Mouse (Mus musculus): ENCODE results near the gene Trim6. TPM values are rescaled to one million over a fixed set of nuclear protein-coding genes. Genes with fewer than 3 reads are reported as not detected.

The Trim6 gene
- polyA plus RNA-seq, 1 experiment from 2014 or later: 2.7 TPM

GRCm38 (mm10) chr7:104199822-104200221, 18.8 kb upstream of the Trim6 start:
- Histone ChIP-seq H3K4me2 (ENCODE audit: low read depth, low read length, severe bottlenecking) (no peak overlapping the region), H3K4me1 (replicated peaks; ENCODE audit: control insufficient read depth, insufficient read depth, low read length) (no peaks in the 10 kb centered on the region), H3K27me3 (ENCODE audit: control insufficient read depth, insufficient read depth, low read length) (no peaks in the 10 kb centered on the region), H3K27ac (ENCODE audit: low read depth, low read length) (no peak overlapping the region), H3K9me3 (ENCODE audit: control insufficient read depth, low read length) (no peaks in the 10 kb centered on the region), H3K36me3 (ENCODE audit: control insufficient read depth, insufficient read depth, low read length) (no peaks in the 10 kb centered on the region), H3K4me3 (ENCODE audit: low read depth, low read length) (no peak overlapping the region), H3K9ac (ENCODE audit: low read length) (no peak overlapping the region)
- 7% methylated on average over 5 of the region's 5 CpGs for WGBS
- peak; percentile 78 for ATAC-seq (replicated peaks; ENCODE audit: low FRiP score)
- DNase-seq (ENCODE audit: low spot score): peak; percentile 79

- DNase-seq (ENCODE audit: low spot score): no peak
- Histone ChIP-seq H3K9ac (ENCODE audit: low read length) (no peak overlapping the region), H3K4me3 (ENCODE audit: low read depth, low read length) (no peak overlapping the region), H3K27me3 (ENCODE audit: control insufficient read depth, insufficient read depth, low read length) (no peaks in the 10 kb centered on the region), H3K4me2 (ENCODE audit: low read depth, low read length, severe bottlenecking) (no peak overlapping the region), H3K36me3 (ENCODE audit: control insufficient read depth, insufficient read depth, low read length) (no peaks in the 10 kb centered on the region), H3K4me1 (replicated peaks; ENCODE audit: control insufficient read depth, insufficient read depth, low read length) (no peaks in the 10 kb centered on the region), H3K9me3 (ENCODE audit: control insufficient read depth, low read length) (no peaks in the 10 kb centered on the region), H3K27ac (ENCODE audit: low read depth, low read length) (no peak overlapping the region)
- ATAC-seq (replicated peaks; ENCODE audit: low FRiP score): no peak
- 96% methylated on average over 7 of the region's 7 CpGs for WGBS
Measured at GRCm38 (mm10) chr7:104206197-104206596, 12.4 kb upstream of the Trim6 start.

GRCm38 (mm10) chr7:104216011-104216535, 2.5 kb upstream of the Trim6 start:
- no peak overlapping the region for H3K4me2 ChIP-seq (ENCODE audit: low read depth, low read length, severe bottlenecking)
- no peaks in the 10 kb centered on the region for H3K4me1 ChIP-seq (replicated peaks; ENCODE audit: control insufficient read depth, insufficient read depth, low read length)
- WGBS: 75% methylated on average over 1 of the region's 1 CpGs
- H3K27me3 ChIP-seq (ENCODE audit: control insufficient read depth, insufficient read depth, low read length): no peaks in the 10 kb centered on the region
- no peak overlapping the region for H3K4me3 ChIP-seq (ENCODE audit: low read depth, low read length)
- H3K27ac ChIP-seq (ENCODE audit: low read depth, low read length): no peak overlapping the region
- DNase-seq (ENCODE audit: low spot score) (no peak), ATAC-seq (replicated peaks; ENCODE audit: low FRiP score) (no peak)
- H3K36me3 ChIP-seq (ENCODE audit: control insufficient read depth, insufficient read depth, low read length): no peaks in the 10 kb centered on the region
- no peak overlapping the region for H3K9ac ChIP-seq (ENCODE audit: low read length)
- no peaks in the 10 kb centered on the region for H3K9me3 ChIP-seq (ENCODE audit: control insufficient read depth, low read length)

- Histone ChIP-seq H3K4me3 (ENCODE audit: low read depth, low read length) (no peak overlapping the region), H3K9me3 (ENCODE audit: control insufficient read depth, low read length) (no peaks in the 10 kb centered on the region), H3K4me1 (replicated peaks; ENCODE audit: control insufficient read depth, insufficient read depth, low read length) (no peaks in the 10 kb centered on the region), H3K27ac (ENCODE audit: low read depth, low read length) (no peak overlapping the region), H3K36me3 (ENCODE audit: control insufficient read depth, insufficient read depth, low read length) (no peaks in the 10 kb centered on the region), H3K27me3 (ENCODE audit: control insufficient read depth, insufficient read depth, low read length) (no peaks in the 10 kb centered on the region), H3K4me2 (ENCODE audit: low read depth, low read length, severe bottlenecking) (no peak overlapping the region), H3K9ac (ENCODE audit: low read length) (no peak overlapping the region)
- WGBS: 78% methylated on average over 2 of the region's 2 CpGs
- DNase-seq (ENCODE audit: low spot score): no peak
- ATAC-seq (replicated peaks; ENCODE audit: low FRiP score): 0 out of 2 replicates have a peak, but pooled peaks have one; percentile 23
Measured at GRCm38 (mm10) chr7:104217881-104218280, 712 bp upstream of the Trim6 start.

- Histone ChIP-seq H3K27ac (ENCODE audit: low read depth, low read length) (no peak overlapping the region), H3K4me1 (replicated peaks; ENCODE audit: control insufficient read depth, insufficient read depth, low read length) (no peaks in the 10 kb centered on the region), H3K4me2 (ENCODE audit: low read depth, low read length, severe bottlenecking) (no peak overlapping the region), H3K36me3 (ENCODE audit: control insufficient read depth, insufficient read depth, low read length) (no peaks in the 10 kb centered on the region), H3K9ac (ENCODE audit: low read length) (no peak overlapping the region), H3K4me3 (ENCODE audit: low read depth, low read length) (no peak overlapping the region), H3K9me3 (ENCODE audit: control insufficient read depth, low read length) (no peaks in the 10 kb centered on the region), H3K27me3 (ENCODE audit: control insufficient read depth, insufficient read depth, low read length) (no peaks in the 10 kb centered on the region)
- ATAC-seq (replicated peaks; ENCODE audit: low FRiP score) (no peak), DNase-seq (ENCODE audit: low spot score) (no peak)
- 38% methylated on average over 2 of the region's 2 CpGs for WGBS
Measured at GRCm38 (mm10) chr7:104231203-104231602, 12.6 kb downstream of the Trim6 start.

- Histone ChIP-seq H3K4me3 (ENCODE audit: low read depth, low read length) (no peak overlapping the region), H3K36me3 (ENCODE audit: control insufficient read depth, insufficient read depth, low read length) (no peaks in the 10 kb centered on the region), H3K27ac (ENCODE audit: low read depth, low read length) (no peak overlapping the region), H3K4me2 (ENCODE audit: low read depth, low read length, severe bottlenecking) (no peak overlapping the region), H3K9ac (ENCODE audit: low read length) (no peak overlapping the region), H3K4me1 (replicated peaks; ENCODE audit: control insufficient read depth, insufficient read depth, low read length) (no peaks in the 10 kb centered on the region), H3K9me3 (ENCODE audit: control insufficient read depth, low read length) (no peaks in the 10 kb centered on the region), H3K27me3 (ENCODE audit: control insufficient read depth, insufficient read depth, low read length) (no peaks in the 10 kb centered on the region)
- DNase-seq (ENCODE audit: low spot score): no peak
- ATAC-seq (replicated peaks; ENCODE audit: low FRiP score): no peak
Measured at GRCm38 (mm10) chr7:104240857-104241256, 22.3 kb downstream of the Trim6 start.

GRCm38 (mm10) chr7:104243616-104244015, 25.0 kb downstream of the Trim6 start:
- Histone ChIP-seq H3K4me2 (ENCODE audit: low read depth, low read length, severe bottlenecking) (no peak overlapping the region), H3K9me3 (ENCODE audit: control insufficient read depth, low read length) (no peaks in the 10 kb centered on the region), H3K4me1 (replicated peaks; ENCODE audit: control insufficient read depth, insufficient read depth, low read length) (no peaks in the 10 kb centered on the region), H3K4me3 (ENCODE audit: low read depth, low read length) (no peak overlapping the region), H3K27ac (ENCODE audit: low read depth, low read length) (no peak overlapping the region), H3K27me3 (ENCODE audit: control insufficient read depth, insufficient read depth, low read length) (no peaks in the 10 kb centered on the region), H3K36me3 (ENCODE audit: control insufficient read depth, insufficient read depth, low read length) (no peaks in the 10 kb centered on the region), H3K9ac (ENCODE audit: low read length) (no peak overlapping the region)
- DNase-seq (ENCODE audit: low spot score) (no peak), ATAC-seq (replicated peaks; ENCODE audit: low FRiP score) (no peak)
- WGBS: 67% methylated on average over 1 of the region's 1 CpGs

- no peak within 1 kb of the TSS for H3K27ac ChIP-seq (ENCODE audit: low read depth, low read length)
Measured at GRCm38 (mm10) chr7:104244287-104245181, 25.9 kb downstream of the Trim6 start, which contains the start of gene Trim34a. Trim34a (plus strand) TSS chr7:104244457.

More at GRCm38 (mm10) chr7:104244287-104245181, 25.9 kb downstream of the Trim6 start, which contains the start of gene Trim34a:
- Histone ChIP-seq H3K9ac (ENCODE audit: low read length) (peak within 1 kb of the TSS; percentile 45; the same call in 1 of the 2 replicates), H3K4me2 (ENCODE audit: low read depth, low read length, severe bottlenecking) (peak within 1 kb of the TSS; percentile 43; the same call in 1 of the 2 replicates), H3K27me3 (ENCODE audit: control insufficient read depth, insufficient read depth, low read length) (no peaks in the 10 kb centered on the region), H3K9me3 (ENCODE audit: control insufficient read depth, low read length) (no peaks in the 10 kb centered on the region), H3K36me3 (ENCODE audit: control insufficient read depth, insufficient read depth, low read length) (no peaks in the 10 kb centered on the region), H3K4me3 (ENCODE audit: low read depth, low read length) (peak within 1 kb of the TSS; percentile 21), H3K4me1 (replicated peaks; ENCODE audit: control insufficient read depth, insufficient read depth, low read length) (no peaks in the 10 kb centered on the region)
- peak; percentile 76 for ATAC-seq (replicated peaks; ENCODE audit: low FRiP score)
- 6% methylated on average over 13 of the region's 13 CpGs for WGBS
- peak; percentile 53 for DNase-seq (ENCODE audit: low spot score)

Measured in forebrain, embryonic 11.5 days (tissue).